Mouse (Mus musculus) forebrain, embryonic 16.5 days (tissue): ENCODE data around the gene Dynlt1c. TPM values are rescaled to one million over a fixed set of nuclear protein-coding genes. Genes with fewer than 3 reads are reported as not detected.

ENCODE experiments used
- polyA plus RNA-seq: library from polyadenylated mRNA; unstranded; fragments of >200 nt; fragmentation: Nextera tagmentation; extraction: Ambion mirVana; gene quantifications from 2 replicates; pipeline ENCODE4 v1.2.1, GENCODE M21; 2015

The Dynlt1c gene
- polyA plus RNA-seq, 1 experiment from 2014 or later: 62.4 TPM

Other genes starting within 250 kb of the Dynlt1c start
- 783 and 897 TPM in 2 replicates for gene Dynlt1b, start 171.6 kb upstream of the Dynlt1c start, polyA plus RNA-seq
- 201 and 206 TPM in 2 replicates for gene Dynlt1f, start 54.2 kb downstream of the Dynlt1c start, polyA plus RNA-seq
- gene Sytl3, start 57.4 kb downstream of the Dynlt1c start, polyA plus RNA-seq: 0.22 and 0.30 TPM in 2 replicates
- gene Ezr, start 181.1 kb downstream of the Dynlt1c start, polyA plus RNA-seq: 100 and 127 TPM in 2 replicates